Mouse (Mus musculus) E14TG2a.4 (cell line): ENCODE data around the gene Hpgd.
"Not testable (repeated sequence)": the region's sequence is repeated elsewhere in the genome, so short reads cannot be mapped to it uniquely, and the experiment has no call there.

Experiments
- H3K27me3 ChIP-seq: 2 replicates; pipeline ENCODE4 v1.6.1; 2014; ENCODE audit warnings: low read length, control low read depth; ENCODE audit not compliant: insufficient read depth
- H3K36me3 ChIP-seq: 2 replicates; pipeline ENCODE4 v1.6.1; 2014; ENCODE audit warnings: low read length, control low read depth; ENCODE audit not compliant: insufficient read depth
- H3K4me1 ChIP-seq: replicated peaks from 2 replicates; pipeline ENCODE4 v1.6.1; 2014; ENCODE audit warnings: low read depth, low read length, control low read depth
- H3K4me3 ChIP-seq: replicated peaks from 2 replicates; pipeline ENCODE4 v1.5.1; 2014; ENCODE audit warnings: mild to moderate bottlenecking, low read length
- H3K9me3 ChIP-seq: 2 replicates; pipeline ENCODE4 v1.6.1; 2014; ENCODE audit warnings: low read length, control low read depth
- CTCF ChIP-seq: conservative IDR thresholded peaks from 2 replicates; pipeline ENCODE4 v1.5.1; 2014; ENCODE audit warnings: low read length
- NANOG ChIP-seq: IDR thresholded peaks from 2 replicates; pipeline ENCODE4 v1.6.1; 2014; ENCODE audit warnings: borderline replicate concordance, low read length, mixed read lengths
- POU5F1 ChIP-seq: IDR thresholded peaks from 2 replicates; pipeline ENCODE4 v1.6.1; 2014; ENCODE audit warnings: low read length, borderline replicate concordance

Gene Hpgd

DNA sequence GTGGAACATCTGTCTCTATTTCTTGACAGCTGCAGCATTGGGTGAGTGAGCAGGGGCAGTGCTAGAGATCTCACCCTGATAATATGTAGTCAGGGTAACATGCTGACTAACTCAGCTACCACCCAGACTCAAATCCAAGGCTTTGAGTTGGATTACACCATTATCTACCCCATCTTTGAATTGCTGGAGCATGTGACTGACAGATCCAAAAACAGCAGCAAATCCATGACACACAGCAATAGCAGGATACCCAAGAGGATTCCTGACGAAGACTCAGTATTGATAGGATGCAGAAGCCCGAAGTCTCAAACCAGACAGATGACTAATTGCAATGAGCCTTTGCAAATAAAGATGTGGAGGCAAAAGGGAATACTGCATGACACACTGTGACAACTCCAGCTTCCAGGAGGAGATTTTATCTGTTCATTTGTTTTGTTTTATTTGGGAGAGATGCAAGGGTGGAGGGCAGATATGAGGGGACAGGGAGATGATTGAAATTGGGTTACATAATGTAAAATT lies 15.8 kb upstream of the Hpgd start:
- no peak for TF ChIP-seq CTCF
- no peak for TF ChIP-seq POU5F1
- TF ChIP-seq NANOG = no peak
- Histone ChIP-seq H3K4me3 (no peak overlapping the region), H3K27me3 (no peaks in the 10 kb centered on the region), H3K4me1 (no peaks in the 10 kb centered on the region), H3K9me3 (no peaks in the 10 kb centered on the region), H3K36me3 (no peaks in the 10 kb centered on the region)

DNA sequence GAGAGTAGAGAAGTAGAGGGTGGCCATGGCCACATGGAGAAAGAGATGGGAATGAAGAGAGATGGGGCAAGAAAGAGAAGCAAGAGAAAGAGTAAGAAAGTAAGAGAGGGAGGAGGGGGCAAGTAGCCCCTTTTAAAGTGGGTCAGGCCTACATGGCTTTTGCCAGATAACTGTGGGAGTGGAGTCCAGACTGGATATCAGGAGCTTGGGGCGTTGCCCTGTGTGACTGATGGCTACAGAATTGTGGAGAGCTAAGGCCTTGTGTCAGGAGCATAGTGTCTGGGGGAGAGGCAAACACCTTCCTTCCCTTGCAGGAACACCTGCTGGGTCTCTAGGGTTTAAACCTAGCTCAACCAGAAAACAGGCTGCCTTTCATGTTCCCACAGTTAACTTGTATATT lies 10.4 kb upstream of the Hpgd start:
- no peaks in the 10 kb centered on the region for H3K27me3 ChIP-seq
- no peaks in the 10 kb centered on the region for H3K4me1 ChIP-seq
- H3K4me3 ChIP-seq = no peak overlapping the region
- H3K36me3 ChIP-seq = no peaks in the 10 kb centered on the region
- H3K9me3 ChIP-seq = no peaks in the 10 kb centered on the region
- TF ChIP-seq CTCF (no peak), POU5F1 (no peak), NANOG (no peak)

DNA sequence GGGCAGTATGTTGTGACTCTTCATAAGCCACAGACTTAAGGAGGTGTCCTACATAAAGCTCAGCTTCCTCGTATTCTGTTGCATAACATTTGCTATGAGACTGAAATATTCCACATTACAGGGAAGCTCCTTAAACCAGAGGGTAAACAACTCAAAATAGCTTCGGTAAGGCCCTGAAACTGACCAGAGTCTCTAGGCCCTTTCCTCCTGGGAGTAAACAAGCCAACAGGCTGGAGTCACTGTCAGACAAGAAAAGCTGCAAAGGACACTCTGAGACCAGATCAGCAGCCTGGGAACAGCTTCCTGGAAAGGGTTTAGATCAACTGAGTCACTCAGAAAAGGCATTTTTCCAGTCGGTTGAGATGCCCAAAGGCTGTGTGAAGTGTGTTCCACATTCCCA lies 9.4 kb upstream of the Hpgd start:
- no peak for TF ChIP-seq POU5F1
- TF ChIP-seq NANOG = no peak
- no peak for TF ChIP-seq CTCF
- Histone ChIP-seq H3K27me3 (no peaks in the 10 kb centered on the region), H3K4me3 (no peak overlapping the region), H3K9me3 (peaks cover 4% of the 10 kb centered on the region), H3K36me3 (no peaks in the 10 kb centered on the region), H3K4me1 (no peaks in the 10 kb centered on the region)

DNA sequence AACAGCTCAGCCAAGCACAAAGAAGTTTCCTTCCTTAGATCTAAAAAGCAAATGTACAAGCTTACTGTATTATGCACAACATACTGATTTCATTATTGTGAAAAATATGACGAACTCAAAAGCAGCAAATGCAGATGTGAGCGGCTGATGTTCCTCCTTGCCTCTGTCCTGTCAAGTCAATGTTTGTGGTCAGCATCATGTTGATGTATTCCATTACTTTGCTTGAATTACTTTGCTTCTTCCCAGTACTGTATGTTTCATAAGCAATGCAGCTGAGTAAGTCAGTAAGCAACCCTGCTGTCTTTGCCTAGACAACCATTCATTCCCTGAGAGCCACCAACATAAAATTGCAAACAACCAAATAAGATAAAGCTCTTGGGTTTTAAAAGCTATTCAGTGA lies 7.7 kb upstream of the Hpgd start:
- Histone ChIP-seq H3K4me3 (no peak overlapping the region), H3K9me3 (peaks cover 4% of the 10 kb centered on the region), H3K27me3 (no peaks in the 10 kb centered on the region), H3K36me3 (no peaks in the 10 kb centered on the region), H3K4me1 (no peaks in the 10 kb centered on the region)
- TF ChIP-seq NANOG (no peak), POU5F1 (no peak), CTCF (no peak)

DNA sequence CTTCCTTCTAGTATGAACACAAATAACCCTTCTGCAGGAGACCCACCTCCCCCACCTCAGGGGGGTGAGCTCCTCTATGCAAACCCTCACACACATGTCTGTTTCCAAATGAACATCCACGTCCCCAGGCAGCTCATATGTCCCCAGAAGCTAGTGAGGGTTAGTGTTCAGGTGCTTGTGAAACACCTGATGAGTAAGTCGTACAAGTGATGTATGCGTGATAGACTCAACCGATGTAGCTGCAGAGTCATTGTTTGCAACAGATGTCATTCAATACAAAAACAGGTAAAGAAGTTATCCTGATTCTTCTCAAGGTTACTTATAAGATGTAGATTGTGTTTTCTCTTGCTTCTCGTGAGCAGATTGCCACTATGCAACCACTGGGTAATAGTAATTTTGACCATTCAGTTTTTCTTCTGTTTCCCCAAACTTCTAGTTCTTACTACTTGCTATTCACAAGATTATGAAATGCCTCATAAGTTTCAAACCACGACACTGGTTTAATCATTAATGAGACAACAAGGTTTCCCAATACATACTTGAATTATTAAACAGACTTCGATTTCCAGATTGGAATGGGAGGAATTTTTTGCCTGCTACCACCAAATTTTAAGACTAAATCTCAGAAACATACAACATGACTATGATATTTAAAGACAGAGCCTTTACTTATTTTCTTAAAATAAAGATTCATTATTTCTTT lies 6.9 kb upstream of the Hpgd start:
- peaks cover 4% of the 10 kb centered on the region for H3K9me3 ChIP-seq
- H3K27me3 ChIP-seq = peaks cover 2% of the 10 kb centered on the region
- TF ChIP-seq CTCF (no peak), POU5F1 (no peak), NANOG (no peak)
- H3K4me3 ChIP-seq = no peak overlapping the region
- H3K4me1 ChIP-seq = no peaks in the 10 kb centered on the region
- no peaks in the 10 kb centered on the region for H3K36me3 ChIP-seq

DNA sequence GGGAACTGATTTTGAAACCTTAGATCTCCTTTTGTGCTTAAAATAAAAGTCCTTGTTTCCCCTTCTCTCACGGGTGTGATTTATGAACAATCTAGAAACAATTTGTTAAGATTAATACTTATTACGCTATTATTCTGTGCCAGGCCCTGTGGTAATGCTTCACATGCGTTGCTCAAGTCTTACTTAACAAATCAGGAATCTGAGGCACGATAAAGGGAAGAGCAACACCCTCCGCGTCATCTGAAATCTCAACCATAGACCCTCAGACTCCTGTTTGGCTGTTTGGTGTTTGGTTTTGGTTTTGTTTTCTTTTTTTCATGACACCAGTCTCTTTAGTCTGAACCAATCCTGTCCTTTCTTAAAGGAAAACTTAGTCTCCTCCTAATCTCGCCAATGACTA lies 2.1 kb upstream of the Hpgd start:
- no peak for TF ChIP-seq NANOG
- no peak for TF ChIP-seq POU5F1
- no peak for TF ChIP-seq CTCF

DNA sequence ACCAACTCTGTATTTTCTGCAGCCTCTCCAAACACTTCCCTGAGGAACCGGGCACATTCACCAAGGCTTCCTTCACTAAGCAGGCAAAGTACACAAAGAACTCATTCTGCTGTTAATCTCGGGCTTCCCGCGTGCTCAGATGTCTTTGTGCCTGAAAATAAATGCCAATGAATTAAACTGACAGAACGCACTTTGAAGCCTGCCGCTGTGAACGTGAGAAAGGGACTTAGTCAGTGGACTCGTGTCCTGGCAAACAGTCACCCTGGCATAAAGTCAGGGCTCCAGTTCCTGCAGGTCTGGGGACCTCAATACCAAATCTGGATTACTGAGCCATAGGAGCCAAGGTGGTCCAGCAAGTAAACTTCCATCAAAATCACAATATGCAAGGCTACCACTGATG lies 905 bp upstream of the Hpgd start:
- H3K4me1 ChIP-seq = peaks cover 13% of the 10 kb centered on the region
- H3K27me3 ChIP-seq = peaks cover 27% of the 10 kb centered on the region
- H3K4me3 ChIP-seq = no peak overlapping the region
- TF ChIP-seq CTCF (no peak), NANOG (no peak), POU5F1 (no peak)
- peaks cover 4% of the 10 kb centered on the region for H3K9me3 ChIP-seq
- no peaks in the 10 kb centered on the region for H3K36me3 ChIP-seq

More for the DNA sequence above, 2.1 kb upstream of the Hpgd start:
- H3K4me1 ChIP-seq = peaks cover 13% of the 10 kb centered on the region
- H3K9me3 ChIP-seq = peaks cover 4% of the 10 kb centered on the region
- H3K36me3 ChIP-seq = no peaks in the 10 kb centered on the region
- H3K4me3 ChIP-seq = no peak overlapping the region
- H3K27me3 ChIP-seq = peaks cover 27% of the 10 kb centered on the region

DNA sequence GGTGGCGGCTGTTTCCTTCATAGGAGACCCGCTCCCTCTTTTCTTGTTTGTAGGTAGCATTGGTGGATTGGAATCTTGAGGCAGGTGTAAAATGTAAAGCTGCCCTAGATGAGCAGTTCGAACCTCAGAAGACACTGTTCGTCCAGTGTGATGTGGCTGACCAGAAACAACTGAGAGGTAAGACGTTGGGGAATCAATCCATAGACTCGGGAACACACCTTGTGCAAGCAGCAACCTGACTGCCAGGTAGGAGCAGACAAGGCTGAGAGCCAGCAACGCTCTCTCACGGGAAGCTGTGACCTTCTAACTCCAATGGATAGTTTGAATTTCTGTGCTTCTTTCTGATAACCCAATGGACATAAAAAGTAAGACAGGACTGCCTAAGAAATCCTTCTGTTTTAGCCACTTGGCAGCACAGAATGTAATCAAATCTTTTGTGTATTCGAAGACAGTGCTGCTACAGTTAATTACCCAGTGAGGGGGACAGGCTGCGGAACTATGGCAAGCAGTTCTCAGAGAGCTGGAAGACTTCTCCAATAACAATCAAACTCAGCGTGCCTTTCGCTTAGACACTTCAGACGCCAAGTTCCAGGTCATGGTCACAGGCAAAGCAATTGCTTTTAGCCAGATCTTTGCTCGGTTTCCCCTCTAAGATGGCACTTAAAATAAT lies 636 bp downstream of the Hpgd start:
- TF ChIP-seq NANOG (no peak), CTCF (no peak), POU5F1 (no peak)
- Histone ChIP-seq H3K4me1 (peaks cover 13% of the 10 kb centered on the region), H3K9me3 (no peaks in the 10 kb centered on the region), H3K36me3 (no peaks in the 10 kb centered on the region), H3K4me3 (peak overlapping the region; percentile 79), H3K27me3 (peaks cover 27% of the 10 kb centered on the region)

DNA sequence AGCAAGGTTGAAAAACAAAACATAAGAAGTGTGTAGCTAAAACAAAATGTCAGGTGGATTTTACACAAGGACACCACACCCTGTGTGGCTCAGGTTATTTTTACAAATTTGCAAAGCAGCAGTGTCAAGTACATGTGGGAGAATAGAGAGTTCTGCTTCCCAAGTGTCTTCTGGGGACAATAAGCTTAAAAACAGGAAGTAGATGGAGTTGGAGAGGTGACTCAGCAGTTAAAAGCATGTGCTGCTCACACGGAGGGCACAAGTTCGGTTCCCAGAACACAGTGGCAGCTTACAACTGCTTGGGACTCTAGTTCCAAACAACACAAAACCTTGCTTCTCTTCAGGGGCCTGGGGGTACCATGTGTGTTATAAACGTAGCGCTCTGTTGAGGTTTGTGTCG lies 5.0 kb downstream of the Hpgd start:
- peaks cover 8% of the 10 kb centered on the region for H3K4me1 ChIP-seq
- H3K4me3 ChIP-seq = no peak overlapping the region
- no peaks in the 10 kb centered on the region for H3K36me3 ChIP-seq
- TF ChIP-seq POU5F1 (no peak), NANOG (no peak), CTCF (no peak)
- peaks cover 10% of the 10 kb centered on the region for H3K27me3 ChIP-seq
- H3K9me3 ChIP-seq = no peaks in the 10 kb centered on the region

DNA sequence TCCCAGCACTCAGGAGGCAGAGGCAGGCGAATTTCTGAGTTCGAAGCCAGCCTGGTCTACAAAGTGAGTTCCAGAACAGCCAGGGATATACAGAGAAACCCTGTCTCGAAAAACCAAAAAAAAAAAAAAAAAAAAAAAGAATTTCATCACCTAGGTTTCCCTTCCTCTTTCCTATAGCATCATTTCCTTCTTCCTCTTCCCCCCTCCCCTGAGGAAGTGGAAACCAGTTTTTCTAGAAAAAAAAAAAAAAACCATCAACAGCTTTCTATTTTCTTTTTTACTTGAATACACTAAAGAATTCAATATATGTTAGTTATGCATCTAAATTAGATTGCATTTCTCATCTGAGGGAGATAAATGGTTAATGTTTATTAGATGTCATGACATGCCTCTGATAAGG lies 6.9 kb downstream of the Hpgd start:
- not testable (repeated sequence) for H3K36me3 ChIP-seq, H3K4me1 ChIP-seq, H3K9me3 ChIP-seq, H3K27me3 ChIP-seq, H3K4me3 ChIP-seq
